Mouse (Mus musculus): ENCODE data around the gene Elp1. TPM values are rescaled to one million over a fixed set of nuclear protein-coding genes. Genes with fewer than 3 reads are reported as not detected.
A peak's percentile ranks its signal among the peaks of the same experiment; 100 is the strongest.

Gene Elp1
- polyA plus RNA-seq, 2 experiments: 11.8 to 13.4 TPM

- H3K27me3 ChIP-seq (ENCODE audit: control insufficient read depth, insufficient read depth, low read length): no peaks in the 10 kb centered on the region
- DNase-seq (ENCODE audit: low read depth in 3 of 3, low spot score in 3 of 3): no peak
- no peak for ATAC-seq (ENCODE audit: insufficient read depth)
Measured at GRCm38 (mm10) chr4:56820017-56820550, 18.0 kb upstream of the Elp1 start.

GRCm38 (mm10) chr4:56815131-56815530, 13.0 kb upstream of the Elp1 start:
- Histone ChIP-seq H3K4me2 (ENCODE audit: low read depth) (no peak overlapping the region), H3K4me1 (replicated peaks; ENCODE audit: control insufficient read depth in 2 of 2, insufficient read depth in 2 of 2, low read length in 1 of 2) (no peaks in the 10 kb centered on the region), H3K27ac (no peak overlapping the region), H3K36me3 (replicated peaks; ENCODE audit: control insufficient read depth, insufficient read depth, low read depth) (no peaks in the 10 kb centered on the region), H3K4me3 (ENCODE audit: insufficient read depth in 1 of 2, low read depth in 2 of 2, low read length in 2 of 2) (no peak overlapping the region), H3K9me3 (ENCODE audit: control insufficient read depth, low read length) (no peaks in the 10 kb centered on the region), H3K9ac (replicated peaks) (no peak overlapping the region), H3K27me3 (ENCODE audit: control insufficient read depth, insufficient read depth, low read length) (no peaks in the 10 kb centered on the region)
- DNase-seq (ENCODE audit: low read depth in 3 of 3, low spot score in 3 of 3) (no peak), ATAC-seq (ENCODE audit: insufficient read depth) (no peak)
- TF ChIP-seq EP300 (IDR thresholded peaks at IDR 0.05; ENCODE audit: low read depth): no peak
- TF ChIP-seq CTCF (IDR thresholded peaks at IDR 0.05; ENCODE audit: low read depth): no peak
- WGBS (ENCODE audit: insufficient replicate concordance): 79% methylated on average over 8 of the region's 8 CpGs

More at GRCm38 (mm10) chr4:56820017-56820550, 18.0 kb upstream of the Elp1 start:
- Histone ChIP-seq H3K4me3 (ENCODE audit: insufficient read depth in 1 of 2, low read depth in 2 of 2, low read length in 2 of 2) (no peak overlapping the region), H3K27ac (no peak overlapping the region), H3K36me3 (replicated peaks; ENCODE audit: control insufficient read depth, insufficient read depth, low read depth) (no peaks in the 10 kb centered on the region), H3K9me3 (ENCODE audit: control insufficient read depth, low read length) (no peaks in the 10 kb centered on the region), H3K4me2 (ENCODE audit: low read depth) (no peak overlapping the region), H3K4me1 (replicated peaks; ENCODE audit: control insufficient read depth in 2 of 2, insufficient read depth in 2 of 2, low read length in 1 of 2) (no peaks in the 10 kb centered on the region), H3K9ac (replicated peaks) (no peak overlapping the region)
- TF ChIP-seq CTCF (IDR thresholded peaks at IDR 0.05; ENCODE audit: low read depth) (peak; percentile 62), EP300 (IDR thresholded peaks at IDR 0.05; ENCODE audit: low read depth) (no peak)

DNA sequence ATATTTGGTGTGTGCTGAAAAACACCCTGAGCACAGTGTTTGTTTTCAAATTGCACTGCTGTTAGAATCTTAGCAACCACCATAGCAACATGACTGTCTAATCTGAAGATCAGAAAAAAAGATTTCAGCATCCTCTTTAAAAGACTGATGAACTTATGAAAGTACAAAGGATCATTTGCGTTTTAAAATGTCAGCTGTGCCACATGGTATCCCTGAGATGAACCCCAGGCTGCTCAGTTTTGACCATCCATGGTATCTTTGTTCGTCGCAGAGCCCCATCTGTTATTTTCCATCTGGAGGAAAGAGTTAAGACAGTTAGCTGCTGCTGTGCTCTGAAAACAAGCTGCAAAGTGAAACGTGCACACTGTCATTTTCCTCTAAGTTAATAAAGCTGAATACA, 10.0 kb upstream of the Elp1 start:
- no peak for DNase-seq (ENCODE audit: low read depth in 3 of 3, low spot score in 3 of 3)
- ATAC-seq (ENCODE audit: insufficient read depth): no peak
- Histone ChIP-seq H3K27me3 (ENCODE audit: control insufficient read depth, insufficient read depth, low read length) (no peaks in the 10 kb centered on the region), H3K9me3 (ENCODE audit: control insufficient read depth, low read length) (no peaks in the 10 kb centered on the region), H3K9ac (replicated peaks) (no peak overlapping the region), H3K4me1 (replicated peaks; ENCODE audit: control insufficient read depth in 2 of 2, insufficient read depth in 2 of 2, low read length in 1 of 2) (no peaks in the 10 kb centered on the region), H3K4me3 (ENCODE audit: insufficient read depth in 1 of 2, low read depth in 2 of 2, low read length in 2 of 2) (no peak overlapping the region), H3K4me2 (ENCODE audit: low read depth) (no peak overlapping the region), H3K36me3 (replicated peaks; ENCODE audit: control insufficient read depth, insufficient read depth, low read depth) (no peaks in the 10 kb centered on the region), H3K27ac (no peak overlapping the region)
- no peak for TF ChIP-seq EP300 (IDR thresholded peaks at IDR 0.05; ENCODE audit: low read depth)
- no peak for TF ChIP-seq CTCF (IDR thresholded peaks at IDR 0.05; ENCODE audit: low read depth)
- 74% methylated on average over 4 of the region's 4 CpGs for WGBS (ENCODE audit: insufficient replicate concordance)

DNA sequence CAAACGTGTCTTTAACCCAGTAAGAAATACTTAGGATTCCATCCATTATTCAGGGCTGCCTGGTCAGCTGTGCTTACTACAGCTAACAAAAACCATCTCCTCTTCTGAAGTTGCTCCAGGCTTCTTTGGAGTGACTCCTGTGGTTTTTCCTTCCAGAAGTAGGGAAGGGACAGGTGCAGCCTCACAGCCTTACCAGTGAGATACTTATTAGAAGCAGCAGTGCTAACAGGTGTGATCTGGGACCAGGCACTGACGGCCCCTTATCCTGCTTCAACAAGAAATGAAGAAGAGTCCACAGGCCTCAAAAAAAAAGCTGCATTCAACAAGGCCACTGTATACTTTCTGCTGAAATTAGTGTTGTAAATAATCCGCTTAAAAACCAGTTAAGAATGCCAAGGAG, 9.5 kb upstream of the Elp1 start:
- WGBS (ENCODE audit: insufficient replicate concordance): 59% methylated on average over 3 of the region's 3 CpGs
- no peak overlapping the region for H3K9ac ChIP-seq (replicated peaks)
- ATAC-seq (ENCODE audit: insufficient read depth) (no peak), DNase-seq (ENCODE audit: low read depth in 3 of 3, low spot score in 3 of 3) (no peak)
- no peak overlapping the region for H3K4me3 ChIP-seq (ENCODE audit: insufficient read depth in 1 of 2, low read depth in 2 of 2, low read length in 2 of 2)
- no peaks in the 10 kb centered on the region for H3K9me3 ChIP-seq (ENCODE audit: control insufficient read depth, low read length)
- no peak for TF ChIP-seq CTCF (IDR thresholded peaks at IDR 0.05; ENCODE audit: low read depth)
- TF ChIP-seq EP300 (IDR thresholded peaks at IDR 0.05; ENCODE audit: low read depth): no peak
- no peak overlapping the region for H3K27ac ChIP-seq
- H3K4me1 ChIP-seq (replicated peaks; ENCODE audit: control insufficient read depth in 2 of 2, insufficient read depth in 2 of 2, low read length in 1 of 2): no peaks in the 10 kb centered on the region
- H3K36me3 ChIP-seq (replicated peaks; ENCODE audit: control insufficient read depth, insufficient read depth, low read depth): no peaks in the 10 kb centered on the region
- no peak overlapping the region for H3K4me2 ChIP-seq (ENCODE audit: low read depth)
- H3K27me3 ChIP-seq (ENCODE audit: control insufficient read depth, insufficient read depth, low read length): no peaks in the 10 kb centered on the region

GRCm38 (mm10) chr4:56809050-56809449, 6.9 kb upstream of the Elp1 start:
- no peak for TF ChIP-seq CTCF (IDR thresholded peaks at IDR 0.05; ENCODE audit: low read depth)
- TF ChIP-seq EP300 (IDR thresholded peaks at IDR 0.05; ENCODE audit: low read depth): no peak
- no peaks in the 10 kb centered on the region for H3K27me3 ChIP-seq (ENCODE audit: control insufficient read depth, insufficient read depth, low read length)
- no peaks in the 10 kb centered on the region for H3K9me3 ChIP-seq (ENCODE audit: control insufficient read depth, low read length)
- no peak overlapping the region for H3K9ac ChIP-seq (replicated peaks)
- peaks cover 8% of the 10 kb centered on the region; the same call in 1 of the 2 replicates for H3K36me3 ChIP-seq (replicated peaks; ENCODE audit: control insufficient read depth, insufficient read depth, low read depth)
- no peak overlapping the region for H3K4me3 ChIP-seq (ENCODE audit: insufficient read depth in 1 of 2, low read depth in 2 of 2, low read length in 2 of 2)
- H3K4me2 ChIP-seq (ENCODE audit: low read depth): no peak overlapping the region
- WGBS (ENCODE audit: insufficient replicate concordance): 65% methylated on average over 4 of the region's 4 CpGs
- no peak for ATAC-seq (ENCODE audit: insufficient read depth)
- DNase-seq (ENCODE audit: low read depth in 3 of 3, low spot score in 3 of 3): no peak
- H3K27ac ChIP-seq: no peak overlapping the region
- no peaks in the 10 kb centered on the region for H3K4me1 ChIP-seq (replicated peaks; ENCODE audit: control insufficient read depth in 2 of 2, insufficient read depth in 2 of 2, low read length in 1 of 2)

Measured in liver, embryonic 14.5 days (tissue).